Mouse (Mus musculus): ENCODE results near the gene Mphosph10.

GRCm38 (mm10) chr7:64354206-64354605 is 37.9 kb downstream of the Mphosph10 start:
- TF ChIP-seq CTCF (IDR thresholded peaks at IDR 0.05; ENCODE audit: low read depth) (no peak), EP300 (IDR thresholded peaks at IDR 0.05; ENCODE audit: low read depth) (no peak)

Data from heart, postnatal 0 days (tissue).